Mouse (Mus musculus) heart, postnatal 36 days (tissue): ENCODE measurements around the gene Lyrm7. TPM values are rescaled to one million over a fixed set of nuclear protein-coding genes. Genes with fewer than 3 reads are reported as not detected.

ENCODE experiments used
- DNase-seq, 2 experiments: peaks; one replicate each; pipeline ENCODE4 v3.0.0; 2021 to 2022
- intact Hi-C: fragments of 180-260 bp; cut with DNase I; formaldehyde crosslinking; loops from one replicate; pipeline ENCODE4 v1.15.1; 2025
- total RNA-seq, 2 experiments: library from RNA; stranded (reverse); gene quantifications; 2 replicates each; pipeline ENCODE4 v1.2.3; 2021

The Lyrm7 gene
- total RNA-seq, 2 experiments from 2014 or later, result 37.9 to 39.0 TPM

DNA sequence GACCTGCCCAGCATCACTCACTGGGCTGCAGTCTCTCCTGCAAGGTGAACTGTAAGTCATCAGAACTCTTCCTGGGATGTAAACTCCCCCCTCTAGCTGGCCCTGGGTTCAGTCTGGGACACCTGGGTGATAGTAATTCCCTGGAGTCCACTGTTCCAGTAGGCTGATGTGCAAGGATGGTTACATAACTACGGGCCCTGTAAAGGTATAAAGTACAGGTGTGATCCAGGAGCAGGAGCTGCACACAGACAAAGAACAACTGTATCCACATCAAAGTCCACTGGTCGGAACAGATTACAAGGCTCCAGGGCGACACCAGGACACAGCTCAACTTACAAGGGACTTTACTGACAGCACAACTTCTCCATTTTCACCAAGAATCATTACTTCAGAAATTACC is 49.7 kb downstream of the Lyrm7 start:
- intact Hi-C loops, result no loop called here
- no peak for DNase-seq

DNA sequence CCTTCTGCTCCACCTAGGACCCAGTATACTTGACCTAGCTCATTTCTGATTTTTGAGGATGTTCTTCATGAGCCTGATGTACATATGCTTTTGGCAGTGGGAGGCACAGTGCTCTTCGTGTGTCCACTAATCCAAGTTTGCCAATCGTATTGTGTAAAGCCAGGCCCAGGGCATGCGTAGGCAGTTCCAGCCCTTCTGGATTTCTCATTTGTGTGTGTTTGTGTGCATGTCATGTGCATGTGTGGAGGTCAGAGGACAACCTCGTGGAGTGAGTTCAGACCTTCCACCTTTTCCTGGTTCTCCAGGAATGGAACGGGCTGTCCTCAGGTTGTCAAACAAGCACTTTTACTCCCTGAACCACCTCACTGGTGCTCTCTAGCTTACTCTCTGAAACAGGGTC is 51.1 kb downstream of the Lyrm7 start:
- no peak for DNase-seq
- intact Hi-C loops, result loop anchor here (10.0 kb wide), 1 partner anchor 655 kb away; the partner anchor contains the start of genes Atox1 and G3bp1

DNA sequence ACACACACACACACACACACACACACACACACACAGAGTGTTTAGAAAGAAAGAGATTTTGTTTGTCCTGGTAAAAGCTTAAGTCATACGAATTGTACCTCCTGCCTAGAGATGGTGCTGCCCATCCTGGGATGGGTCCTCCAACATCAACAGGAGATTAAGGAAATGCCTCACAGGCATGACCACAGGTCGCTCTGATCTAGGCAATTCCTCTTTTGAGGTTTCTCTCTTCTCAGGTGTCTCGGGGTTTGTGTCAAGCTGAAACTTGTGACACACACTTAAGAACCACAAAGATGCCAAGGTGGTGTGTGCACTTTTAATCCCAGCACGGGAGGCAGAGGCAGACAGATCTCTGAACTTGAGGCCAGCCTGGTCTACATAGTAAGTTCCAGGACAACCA is 52.5 kb downstream of the Lyrm7 start:
- no peak for DNase-seq
- intact Hi-C loops, result loop anchor here (10.0 kb wide), 1 partner anchor 657 kb away; the partner anchor contains the start of genes Atox1 and G3bp1

DNA sequence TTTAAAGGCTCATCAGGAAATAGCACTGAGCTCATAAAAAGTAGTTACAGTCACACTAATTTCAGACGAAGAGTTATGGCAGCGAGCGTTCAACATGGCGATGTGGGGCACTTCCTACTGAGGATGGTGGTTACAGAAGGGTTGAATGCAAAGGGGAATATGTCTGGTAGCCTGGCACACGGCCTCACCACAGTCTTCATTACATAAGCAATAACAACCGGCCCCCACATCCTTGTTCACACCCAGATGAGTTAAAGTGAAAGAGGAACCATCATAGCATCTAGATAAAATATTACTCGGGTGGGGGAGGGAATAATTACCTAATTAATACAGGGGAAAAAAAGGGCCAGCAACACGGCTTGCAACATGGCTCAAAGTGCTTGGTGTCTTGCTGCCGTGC is 53.0 kb downstream of the Lyrm7 start:
- no peak for DNase-seq
- intact Hi-C loops, result loop anchor here (10.0 kb wide), 1 partner anchor 657 kb away; the partner anchor contains the start of genes Atox1 and G3bp1

DNA sequence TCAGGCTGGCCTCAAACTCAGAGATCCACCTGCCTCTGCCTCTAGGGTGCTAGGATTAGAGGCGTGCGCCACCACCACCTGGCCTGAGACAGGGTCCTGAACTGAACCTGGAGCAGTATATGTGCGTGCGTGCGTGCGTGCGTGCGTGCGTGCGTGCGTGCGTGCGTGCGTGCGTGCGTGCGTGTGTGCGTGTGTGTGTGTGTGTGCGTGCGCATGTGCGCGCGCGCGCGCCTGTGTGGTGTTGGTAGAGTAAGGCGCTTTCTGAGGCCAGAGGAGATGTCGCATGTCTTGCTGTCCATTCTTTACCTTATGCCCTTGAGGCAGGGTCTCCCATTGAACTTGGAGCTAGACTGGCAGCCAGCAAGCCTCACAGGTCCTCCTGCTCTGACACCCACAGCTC is 53.8 kb downstream of the Lyrm7 start:
- intact Hi-C loops, result loop anchor here (10.0 kb wide), 1 partner anchor 658 kb away; the partner anchor contains the start of genes Atox1 and G3bp1
- no peak for DNase-seq

DNA sequence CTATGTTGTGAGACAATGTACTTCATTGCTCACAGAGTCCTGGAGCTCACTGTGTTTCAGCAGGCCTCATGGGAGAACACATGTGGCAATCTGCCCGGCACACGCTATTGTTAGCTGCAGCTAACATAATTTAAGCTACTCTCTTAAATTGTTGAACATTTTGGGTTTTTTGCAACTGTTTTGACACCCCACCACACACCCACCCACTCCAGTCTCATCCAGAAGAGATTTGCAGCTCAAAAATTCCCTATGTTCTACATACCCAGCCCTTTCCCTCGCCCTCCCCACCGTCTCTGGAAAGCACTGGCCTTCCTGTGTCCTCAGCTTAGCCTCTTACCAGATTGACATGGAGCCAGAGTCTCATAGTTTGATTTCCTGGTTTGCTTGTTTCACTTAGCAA is 55.5 kb downstream of the Lyrm7 start:
- DNase-seq, result peak; percentile 84 to 87
- intact Hi-C loops, result loop anchor here (10.0 kb wide), 1 partner anchor 660 kb away; the partner anchor contains the start of genes Atox1 and G3bp1

DNA sequence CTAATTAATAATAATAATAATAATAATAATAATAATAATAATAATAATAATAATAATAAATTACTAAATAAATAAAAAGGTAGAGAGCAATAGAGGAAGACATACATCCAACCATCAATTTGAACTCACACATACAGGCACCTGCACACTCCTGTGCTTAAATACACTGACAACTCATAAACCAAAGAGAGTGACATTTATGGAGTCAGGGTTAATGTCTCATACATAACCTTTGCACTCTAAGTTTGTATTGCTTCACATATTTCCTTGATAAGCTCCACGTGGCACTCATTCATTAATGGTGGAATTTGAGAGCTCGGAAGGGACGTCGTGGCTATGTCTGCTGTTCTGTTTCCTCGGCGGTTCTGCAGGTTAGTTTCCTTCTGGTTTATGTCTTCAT is 58.1 kb downstream of the Lyrm7 start:
- no peak for DNase-seq
- intact Hi-C loops, result loop anchor here (10.0 kb wide), 1 partner anchor 662 kb away; the partner anchor contains the start of genes Atox1 and G3bp1

DNA sequence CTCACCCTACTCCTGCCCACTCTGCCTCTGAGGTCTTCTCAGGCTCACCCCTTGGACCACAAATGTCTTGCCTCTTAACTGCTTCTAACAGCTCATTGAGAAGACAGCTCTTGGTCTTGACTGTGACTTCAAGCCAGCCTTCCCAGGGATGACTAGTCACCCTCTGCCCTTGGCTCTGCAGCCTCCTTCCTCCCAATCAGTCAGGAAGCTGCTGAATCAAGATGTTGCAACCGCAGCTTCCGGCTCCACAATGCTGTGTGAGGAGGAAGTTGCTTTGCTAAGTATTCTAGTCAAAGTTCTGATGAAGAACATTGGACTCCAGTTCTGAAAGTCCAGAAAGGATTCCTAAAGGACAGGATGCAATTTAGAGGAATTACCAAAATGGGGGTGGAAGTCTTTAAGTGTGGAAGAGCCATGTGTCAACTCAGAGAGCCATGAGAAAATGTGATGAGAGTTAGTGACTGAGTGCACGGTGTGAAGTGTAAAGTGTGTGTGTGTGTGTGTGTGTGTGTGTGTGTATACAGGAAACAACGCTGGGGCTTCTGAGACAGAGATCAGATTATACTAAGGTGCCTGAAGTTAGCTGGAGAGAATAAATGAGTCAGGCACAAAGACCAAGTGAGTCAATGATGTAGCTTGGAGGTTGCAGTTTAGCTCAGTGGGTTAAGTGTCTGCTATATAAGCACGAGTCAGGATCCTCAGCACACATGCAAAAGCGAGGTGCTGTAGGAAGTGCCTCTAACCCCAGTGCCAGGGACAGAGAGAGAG is 58.7 kb downstream of the Lyrm7 start:
- peak; percentile 53 to 61 for DNase-seq
- intact Hi-C loops, result loop anchor here (2.0 to 10.0 kb wide), 2 partner anchors 45 to 663 kb away; partner anchors contain the start of genes Atox1 and G3bp1

DNA sequence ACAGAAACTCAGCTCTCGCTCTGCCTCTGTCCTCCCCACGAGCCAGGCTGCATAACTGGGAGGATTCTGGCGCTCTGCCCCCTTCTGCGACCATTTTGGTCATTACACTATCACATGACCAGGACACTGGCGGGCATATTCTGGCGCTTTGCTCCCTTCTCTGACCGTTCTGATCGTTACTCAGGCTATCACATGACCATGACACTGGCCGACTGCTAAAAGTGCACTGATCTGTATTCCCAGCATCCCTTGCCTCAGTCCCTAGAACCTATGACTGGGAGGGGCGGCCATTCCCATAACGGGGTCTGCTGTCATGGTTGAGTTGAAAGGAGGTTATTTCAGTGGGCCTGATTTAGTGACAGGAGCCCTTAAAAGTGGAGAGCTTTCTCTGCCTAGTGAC is 64.2 kb downstream of the Lyrm7 start:
- intact Hi-C loops, result no loop called here
- DNase-seq, result no peak

DNA sequence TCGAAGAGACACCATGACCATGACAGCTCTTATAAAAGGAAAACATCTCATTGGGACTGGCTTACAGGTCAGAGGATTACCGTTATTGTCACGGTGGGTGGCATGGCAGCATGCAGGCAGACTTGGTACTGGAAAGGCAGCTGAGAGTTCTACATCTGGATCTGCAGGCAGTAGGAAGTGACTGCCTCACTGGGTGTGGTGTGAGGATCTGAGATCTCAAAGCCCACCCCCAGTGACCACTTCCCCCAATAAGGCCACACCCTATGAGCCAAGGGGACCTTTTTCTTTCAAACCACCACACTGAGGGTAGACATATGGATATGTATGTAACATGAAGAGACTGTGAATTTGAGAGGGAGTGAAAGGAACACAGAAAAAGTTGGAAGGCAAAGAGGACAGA is 66.0 kb downstream of the Lyrm7 start:
- intact Hi-C loops, result no loop called here
- no peak for DNase-seq

DNA sequence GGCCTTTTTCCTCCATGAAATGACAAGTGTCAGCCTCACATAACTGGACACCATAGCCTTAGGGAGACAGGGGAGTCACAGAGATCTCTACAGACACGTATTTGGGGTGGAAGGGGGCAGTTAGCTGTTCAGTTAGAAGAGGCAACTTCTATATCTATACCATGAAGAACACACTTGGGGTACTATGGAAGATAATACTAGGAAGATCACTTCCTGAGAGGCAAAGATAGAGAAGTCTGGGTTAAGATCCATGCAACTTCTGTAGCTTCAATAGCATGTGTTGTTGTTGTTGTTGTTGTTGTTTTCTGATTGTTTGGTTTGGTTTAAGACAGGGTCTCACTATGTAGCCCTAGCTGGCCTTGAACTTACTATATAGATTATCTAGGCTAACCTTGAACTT is 67.5 kb downstream of the Lyrm7 start:
- intact Hi-C loops, result no loop called here
- no peak for DNase-seq

DNA sequence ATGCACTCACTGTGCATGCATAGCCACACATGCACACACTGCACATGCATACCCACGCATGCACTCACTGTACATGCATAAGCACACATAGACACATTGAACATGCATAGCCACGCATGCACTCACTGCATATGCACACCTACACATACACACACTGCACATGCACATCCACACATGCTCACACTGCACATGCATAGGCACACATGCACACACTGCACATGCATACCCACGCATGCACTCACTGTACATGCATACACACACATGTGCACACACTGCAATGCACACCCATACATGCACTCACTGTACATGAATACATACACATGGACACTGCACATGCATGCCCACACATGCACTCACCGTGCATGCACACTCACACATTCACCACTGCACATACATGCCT is 69.3 kb downstream of the Lyrm7 start:
- intact Hi-C loops, result no loop called here
- DNase-seq, result no peak

DNA sequence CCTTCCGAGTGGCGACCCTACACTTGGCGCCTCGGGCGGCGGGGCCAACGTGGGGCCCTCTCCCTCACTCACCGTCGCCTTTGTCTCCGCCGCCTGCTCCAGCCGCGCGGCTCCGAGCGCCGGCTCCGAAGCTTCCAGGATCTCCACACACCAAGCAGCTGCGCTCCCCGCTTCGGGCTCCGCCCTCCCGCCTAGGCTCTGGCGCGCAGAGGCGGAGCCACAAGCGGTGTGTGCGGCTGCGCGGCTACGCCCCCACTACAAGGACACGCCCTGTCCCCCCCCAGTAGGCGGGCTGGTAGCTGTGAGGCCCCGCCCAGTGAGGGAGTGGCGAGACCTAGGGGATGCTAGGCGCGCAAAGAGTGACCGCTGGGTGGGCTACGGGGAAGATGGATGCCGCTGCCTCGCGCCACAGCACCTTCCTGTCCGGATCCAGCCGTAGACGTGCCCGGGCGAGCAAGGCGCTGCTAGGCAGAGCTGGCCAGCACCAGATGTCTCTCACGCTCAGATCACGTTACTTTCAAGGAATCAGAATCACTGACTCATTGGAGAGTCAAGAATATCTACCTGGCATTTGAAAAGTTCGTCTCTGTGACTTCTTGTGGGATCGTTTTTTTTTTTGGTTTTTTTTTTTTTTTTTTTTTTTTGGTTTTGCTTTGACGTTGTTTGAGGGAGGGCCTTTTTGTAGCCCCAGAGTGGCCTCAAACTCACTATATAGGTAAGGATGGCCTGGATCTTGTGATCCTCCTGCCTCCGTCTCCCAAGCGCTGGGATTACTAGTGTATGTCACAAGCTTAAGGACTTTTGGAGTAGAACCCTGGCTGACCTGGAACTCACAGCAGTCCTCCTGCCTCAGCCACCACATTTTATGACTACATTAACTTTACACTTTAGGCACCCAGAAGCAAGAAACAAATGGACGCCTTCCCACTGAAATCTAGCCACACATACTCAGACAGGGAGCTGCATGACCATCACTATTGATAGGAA is 72.9 kb downstream of the Lyrm7 start, which contains the start of gene Cdc42se2:
TSS of gene Cdc42se2 (minus strand) at position 188 of the 987 bp plus-strand sequence.
- peak; percentile 97 to 98 for DNase-seq
- intact Hi-C loops, result loop anchor here (2.0 kb wide), 1 partner anchor 73 kb away; the partner anchor contains the start of gene Lyrm7

DNA sequence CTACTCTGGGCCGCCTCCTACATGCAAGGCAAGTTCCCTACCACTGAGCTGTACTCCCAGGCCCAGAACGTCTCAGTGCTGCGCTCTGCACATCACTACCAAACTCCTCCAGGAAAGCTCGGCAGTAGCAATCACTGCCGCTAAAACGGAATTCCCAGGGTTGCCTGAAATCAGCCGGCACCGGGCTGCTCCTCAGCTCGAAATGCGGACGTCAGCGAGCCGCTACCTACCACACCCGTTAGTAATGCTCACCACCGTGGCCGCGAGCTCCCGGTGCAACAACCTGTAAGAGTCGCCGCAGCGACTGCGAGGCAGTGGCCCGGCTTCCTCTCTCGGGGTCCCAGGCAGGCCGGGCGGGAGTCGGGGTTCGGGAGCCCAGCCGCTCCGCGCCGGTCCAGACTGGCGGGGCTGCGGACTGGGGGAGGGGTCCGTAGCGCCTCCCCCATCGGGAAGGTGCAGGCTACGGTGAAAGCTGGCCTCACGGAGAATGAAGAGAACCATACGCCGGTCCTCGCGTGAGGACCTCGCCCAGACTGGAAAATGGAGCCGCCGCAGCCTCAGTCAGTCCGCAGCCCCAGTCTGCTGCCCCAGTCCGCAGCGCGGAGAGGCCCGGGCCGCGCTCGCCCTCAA is 73.7 kb downstream of the Lyrm7 start:
- peak; percentile 63 to 80 for DNase-seq
- intact Hi-C loops, result loop anchor here (2.0 kb wide), 1 partner anchor 74 kb away; the partner anchor contains the start of gene Lyrm7

DNA sequence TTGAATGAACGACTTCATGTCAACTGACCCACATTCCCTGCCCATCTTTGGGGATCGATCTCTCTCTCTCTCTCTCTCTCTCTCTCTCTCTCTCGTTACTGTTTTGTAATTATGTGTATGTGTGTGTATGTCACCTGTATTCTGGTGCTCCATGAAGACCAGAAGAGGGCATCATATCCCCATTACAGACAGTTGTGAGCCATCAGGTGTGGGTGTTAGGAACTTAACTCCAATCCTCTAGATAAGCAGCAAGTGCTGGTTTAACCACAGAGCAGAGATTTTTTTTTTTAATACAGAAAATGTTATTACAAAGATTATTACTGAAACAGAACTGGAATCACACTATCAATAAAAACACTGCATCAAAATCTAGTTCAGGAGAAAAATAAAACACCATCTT is 75.2 kb downstream of the Lyrm7 start:
- no peak for DNase-seq
- intact Hi-C loops, result loop anchor here (1.0 kb wide), 1 partner anchor 83 kb away; no protein-coding TSS in a partner anchor

DNA sequence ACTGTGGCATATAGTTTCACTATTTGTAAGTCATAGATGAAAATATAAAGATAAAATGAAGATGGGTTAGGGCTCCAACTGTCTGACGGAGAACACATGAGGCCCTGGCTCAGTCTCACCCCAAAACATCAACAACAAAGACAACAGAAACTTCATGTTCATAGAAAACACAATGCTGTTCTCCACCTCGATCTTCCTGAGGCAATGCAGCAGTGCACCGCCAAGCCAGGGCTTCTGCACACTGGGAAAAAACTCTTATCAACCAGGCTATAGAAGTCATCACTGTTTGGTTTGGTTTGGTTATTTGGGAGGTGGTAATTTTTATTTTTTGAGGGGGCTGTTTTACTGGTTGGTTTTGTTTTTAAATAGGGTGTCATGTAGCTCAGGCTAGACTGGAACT is 76.3 kb downstream of the Lyrm7 start:
- intact Hi-C loops, result no loop called here
- DNase-seq, result no peak

DNA sequence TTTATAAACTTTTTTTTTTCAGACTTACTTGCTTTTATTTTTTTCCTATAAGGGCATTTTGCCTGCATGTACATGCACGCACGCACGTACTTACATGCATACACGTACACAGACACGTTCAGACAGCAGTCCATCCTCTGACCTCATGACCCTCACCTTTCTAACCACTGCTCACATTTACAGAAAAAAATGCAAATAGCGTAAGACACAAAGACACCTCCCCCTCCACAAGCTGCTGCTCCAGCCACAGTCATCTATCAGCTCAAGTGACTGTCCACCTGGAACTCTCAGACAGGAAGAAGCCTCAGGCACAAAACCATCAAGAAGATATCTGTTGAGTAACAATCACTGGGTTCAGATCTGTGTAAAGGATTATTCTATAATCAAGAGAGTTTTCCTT is 78.5 kb downstream of the Lyrm7 start:
- DNase-seq, result no peak
- intact Hi-C loops, result no loop called here

DNA sequence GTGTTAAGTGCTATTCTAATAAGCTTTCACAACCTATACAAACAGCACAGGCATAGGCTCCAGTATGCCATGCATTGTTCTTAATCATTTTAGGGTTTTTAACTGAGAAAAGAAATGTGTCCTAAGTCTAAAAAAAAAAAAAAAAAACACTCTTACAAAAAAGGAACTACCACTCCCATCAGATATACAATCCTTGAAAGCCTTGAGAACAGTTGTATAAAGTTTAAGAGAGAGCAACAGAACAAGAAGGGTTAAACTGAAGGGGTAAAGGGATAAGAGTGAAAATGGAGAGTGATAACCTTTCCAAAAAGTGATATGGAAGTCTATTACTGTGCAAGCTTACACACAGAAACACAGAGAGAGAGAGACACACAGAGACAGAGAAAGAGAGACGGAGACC is 80.8 kb downstream of the Lyrm7 start:
- DNase-seq, result no peak
- intact Hi-C loops, result loop anchor here (2.0 kb wide), 1 partner anchor 17 kb away; no protein-coding TSS in a partner anchor

DNA sequence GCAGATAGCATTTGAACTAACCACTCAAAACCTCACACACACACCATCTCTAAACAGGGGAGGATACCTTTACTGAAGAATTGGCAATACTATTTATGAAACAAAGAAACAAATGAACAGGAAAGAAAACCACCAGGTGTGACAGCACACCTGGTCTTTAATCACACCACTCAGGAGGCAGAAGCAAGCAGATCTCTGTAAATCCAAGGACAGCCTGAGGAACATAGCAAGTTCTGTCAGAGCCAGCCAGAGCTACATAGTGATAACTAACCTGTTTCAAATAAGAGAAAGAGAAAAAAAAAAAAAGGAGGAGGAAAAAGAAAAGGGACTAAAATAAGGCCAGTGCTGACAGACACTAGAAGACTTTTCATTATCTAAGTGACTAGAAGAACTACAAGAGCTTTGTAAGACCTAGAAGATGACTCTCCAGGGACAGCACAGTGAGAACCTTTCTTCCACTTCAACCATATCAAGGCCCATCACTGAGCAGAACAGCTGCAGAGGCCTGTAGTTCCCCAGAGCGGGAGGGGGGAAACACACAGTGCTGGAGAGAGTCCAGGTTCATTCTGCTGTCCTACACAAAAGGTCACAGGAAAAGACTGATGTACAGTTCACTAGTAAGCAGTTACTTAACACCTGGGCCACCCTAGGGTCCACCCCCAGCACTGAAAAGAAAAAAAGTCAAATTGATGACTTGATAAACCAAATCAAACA is 82.4 kb downstream of the Lyrm7 start:
- intact Hi-C loops, result loop anchor here (2.0 kb wide), 1 partner anchor 15 kb away; no protein-coding TSS in a partner anchor
- DNase-seq, result peak; percentile 33 to 38
